Mouse (Mus musculus) sigmoid colon, adult 10 weeks (tissue): ENCODE measurements around the gene Phf20. TPM values are rescaled to one million over a fixed set of nuclear protein-coding genes. Genes with fewer than 3 reads are reported as not detected.

Experiments
- polyA plus RNA-seq: library from polyadenylated mRNA; stranded (reverse); fragments of 350-450 nt; fragmentation: Illumina TruSeq; extraction: RNeasy Lipid Tissue Mini Kit (QIAGEN cat#74804); gene quantifications from one replicate; pipeline ENCODE4 v1.2.3, GENCODE M21; 2014; ENCODE audit warnings: low read depth, low replicate concordance

The Phf20 gene
- polyA plus RNA-seq: 19.2 TPM

DNA sequence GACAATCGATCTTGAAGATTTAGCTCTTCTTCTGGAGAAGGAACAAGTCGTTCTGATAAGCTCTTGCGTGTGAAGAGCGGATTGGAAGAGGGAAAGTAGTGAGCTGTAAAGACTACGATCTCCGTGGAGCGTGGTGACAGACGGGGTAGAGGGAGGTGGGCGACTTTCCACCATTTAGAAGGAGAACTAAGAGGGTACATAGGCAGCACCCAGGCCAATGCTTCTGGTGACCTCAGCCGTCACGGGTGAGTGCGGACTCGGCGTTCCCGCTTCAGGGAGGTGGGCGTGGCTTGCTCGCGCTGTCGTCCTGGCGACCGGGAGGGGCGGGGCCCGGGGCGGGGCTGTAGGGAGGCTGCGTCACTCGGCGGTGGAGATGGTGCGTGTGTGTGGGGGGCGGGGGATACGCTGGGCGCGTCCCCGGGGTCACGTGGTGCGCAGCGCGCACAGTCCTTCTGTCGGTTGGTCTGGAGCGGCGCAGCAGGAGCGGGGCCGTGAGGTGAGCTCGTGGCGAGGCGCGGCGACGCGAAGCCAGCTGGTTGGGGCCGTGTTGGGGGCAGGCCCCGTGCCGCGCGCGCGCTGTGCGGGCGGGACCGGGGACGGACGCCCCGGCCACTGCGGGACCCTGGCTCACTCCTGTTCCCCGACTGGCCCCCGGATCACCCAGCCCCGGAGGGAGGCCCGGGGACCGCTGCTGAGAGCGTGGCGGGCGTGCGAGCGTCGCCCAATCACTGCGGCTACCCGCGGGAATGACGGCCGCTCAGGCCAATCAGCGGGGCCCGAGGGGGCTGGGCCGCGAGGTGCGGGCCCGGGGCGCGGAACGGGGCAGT is at the start of gene Phf20:
Gene Phf20, plus strand, starts transcription at position 165 of the 827 bp plus-strand sequence.

DNA sequence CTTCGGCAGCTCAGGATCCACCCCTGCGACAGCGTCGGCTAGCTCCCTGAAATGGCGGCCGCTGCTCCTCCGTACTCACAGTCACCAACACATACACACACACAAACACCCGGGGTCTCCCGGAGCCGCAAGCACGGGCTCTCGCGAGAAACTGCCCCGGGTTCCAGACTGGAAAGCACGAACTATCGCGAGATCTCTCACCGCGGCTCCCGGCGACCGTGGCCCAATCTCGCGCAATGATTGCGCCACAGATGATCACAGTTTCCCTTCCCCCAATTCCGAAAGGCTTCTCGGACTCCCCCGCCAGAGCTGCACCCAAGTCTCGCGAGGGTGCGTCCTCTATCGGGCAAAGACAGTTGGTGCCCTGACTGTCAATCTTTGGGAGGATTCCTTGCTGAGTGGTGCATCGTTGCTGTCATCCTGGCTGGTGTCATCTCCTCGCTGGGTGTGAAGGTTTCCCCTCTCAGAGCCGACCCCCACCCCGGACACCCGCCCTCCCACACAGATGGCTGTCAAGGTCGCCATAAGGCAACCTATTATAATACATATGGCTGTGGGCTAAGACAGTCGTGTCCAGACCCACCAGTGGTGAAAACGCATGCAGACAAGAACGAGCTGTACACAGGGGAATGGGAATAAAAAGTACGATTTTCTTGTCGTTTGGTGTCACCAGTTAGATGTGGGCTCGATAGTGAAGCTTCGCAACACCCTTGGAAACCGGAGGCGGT is 16.0 kb upstream of the Phf20 start, which contains the start of gene Rbm39:
Gene Rbm39, minus strand, starts transcription at position 145 of the 728 bp plus-strand sequence.

GRCm38 (mm10) chr2:156312297-156312897 is 116.1 kb downstream of the Phf20 start, which contains the start of the genes Cnbd2 and Scand1:
Cnbd2 (plus strand) TSS chr2:156312299.
Scand1 (minus strand) TSS chr2:156312704.

Other genes starting within 250 kb of the Phf20 start
- gene Cep250, start 240.0 kb upstream of the Phf20 start, polyA plus RNA-seq: 1.5 TPM
- 2.8 TPM for gene 6430550D23Rik, start 188.5 kb upstream of the Phf20 start, polyA plus RNA-seq
- gene Ergic3, start 188.4 kb upstream of the Phf20 start, polyA plus RNA-seq: 13.5 TPM
- not detected for gene Fer1l4, start 143.5 kb upstream of the Phf20 start, polyA plus RNA-seq
- gene Spag4, start 131.3 kb upstream of the Phf20 start, polyA plus RNA-seq: not detected
- gene Cpne1, start 84.5 kb upstream of the Phf20 start, polyA plus RNA-seq: 49.2 TPM
- 21.5 TPM for gene Rbm12, start 84.5 kb upstream of the Phf20 start, polyA plus RNA-seq
- 14.9 TPM for gene Gm28036, start 69.4 kb upstream of the Phf20 start, polyA plus RNA-seq
- 1.3 TPM for gene Romo1, start 52.4 kb upstream of the Phf20 start, polyA plus RNA-seq
- 62.9 TPM for gene Nfs1, start 52.3 kb upstream of the Phf20 start, polyA plus RNA-seq
- gene Rbm39, start 16.2 kb upstream of the Phf20 start, polyA plus RNA-seq: 1,044 TPM
- gene Cnbd2, start 115.8 kb downstream of the Phf20 start, polyA plus RNA-seq: 1.8 TPM
- gene Scand1, start 116.2 kb downstream of the Phf20 start, polyA plus RNA-seq: not detected
- 10.4 TPM for gene Epb41l1, start 224.4 kb downstream of the Phf20 start, polyA plus RNA-seq